Mouse (Mus musculus) ES-Bruce4 (cell line): Measurements from ENCODE around the gene A3galt2. TPM values are rescaled to one million over a fixed set of nuclear protein-coding genes. Genes with fewer than 3 reads are reported as not detected.

ENCODE experiments used
- H3K27ac ChIP-seq: 2 replicates; pipeline ENCODE4 v1.5.1; 2012; ENCODE audit warnings: low read length, inconsistent platforms; ENCODE audit not compliant: insufficient read depth
- H3K27me3 ChIP-seq: 2 replicates; pipeline ENCODE4 v1.6.1; 2012; ENCODE audit warnings: mild to moderate bottlenecking, low read length, inconsistent platforms; ENCODE audit not compliant: control insufficient read depth, poor library complexity, insufficient read depth, severe bottlenecking
- H3K36me3 ChIP-seq: 2 replicates; pipeline ENCODE4 v1.6.1; 2012; ENCODE audit warnings: inconsistent platforms, mild to moderate bottlenecking, low read length, moderate library complexity; ENCODE audit not compliant: control insufficient read depth, poor library complexity, insufficient read depth, severe bottlenecking
- H3K4me1 ChIP-seq: one replicate; pipeline ENCODE4 v1.8.1; 2011; ENCODE audit warnings: low read length; ENCODE audit not compliant: control insufficient read depth, insufficient read depth
- H3K4me3 ChIP-seq: 2 replicates; pipeline ENCODE4 v1.5.1; 2011; ENCODE audit warnings: low read depth, mild to moderate bottlenecking, low read length
- H3K9ac ChIP-seq: 2 replicates; pipeline ENCODE4 v1.6.1; 2012; ENCODE audit warnings: low read depth, mild to moderate bottlenecking, inconsistent platforms; ENCODE audit not compliant: poor library complexity, severe bottlenecking
- H3K9me3 ChIP-seq: replicated peaks from 2 replicates; pipeline ENCODE4 v1.6.1; 2012; ENCODE audit warnings: mild to moderate bottlenecking, low read length, inconsistent platforms; ENCODE audit not compliant: control insufficient read depth, poor library complexity, insufficient read depth, severe bottlenecking
- CTCF ChIP-seq: IDR thresholded peaks from one replicate; pipeline ENCODE4 v1.8.1; 2011; ENCODE audit warnings: low read depth, low read length
- EP300 ChIP-seq: IDR thresholded peaks from 2 replicates; pipeline ENCODE4 v1.6.1; 2011; ENCODE audit warnings: low read depth, low read length; ENCODE audit not compliant: insufficient read depth
- POLR2A ChIP-seq: IDR thresholded peaks from one replicate; pipeline ENCODE4 v1.8.1; 2011; ENCODE audit warnings: low read length; ENCODE audit not compliant: insufficient read depth
- polyA plus RNA-seq: library from polyadenylated mRNA; stranded (reverse); fragments of >200 nt; gene quantifications from 2 replicates; pipeline ENCODE4 v1.2.4, GENCODE M21; 2011; ENCODE audit warnings: low read depth; ENCODE audit not compliant: missing spikeins, insufficient read depth, insufficient read length

A3galt2 gene
- polyA plus RNA-seq, 1 experiment, result not detected

- no peak overlapping the region for H3K27ac ChIP-seq
Observed at GRCm38 (mm10) chr4:128724059-128724458, 31.1 kb upstream of the A3galt2 start.

GRCm38 (mm10) chr4:128727019-128727720, 28.0 kb upstream of the A3galt2 start:
- H3K36me3 ChIP-seq, result no peaks in the 10 kb centered on the region
- H3K27me3 ChIP-seq, result no peaks in the 10 kb centered on the region
- H3K9me3 ChIP-seq, result no peaks in the 10 kb centered on the region
- TF ChIP-seq CTCF, result no peak
- H3K9ac ChIP-seq, result peak overlapping the region; percentile 94
- no peak overlapping the region for H3K27ac ChIP-seq
- peak overlapping the region; percentile 91 for H3K4me3 ChIP-seq
- H3K4me1 ChIP-seq, result no peaks in the 10 kb centered on the region

More at GRCm38 (mm10) chr4:128724059-128724458, 31.1 kb upstream of the A3galt2 start:
- Histone ChIP-seq H3K4me3 (no peak overlapping the region), H3K36me3 (no peaks in the 10 kb centered on the region), H3K4me1 (no peaks in the 10 kb centered on the region), H3K27me3 (no peaks in the 10 kb centered on the region), H3K9me3 (no peaks in the 10 kb centered on the region), H3K9ac (no peak overlapping the region)
- no peak for TF ChIP-seq EP300
- TF ChIP-seq POLR2A, result no peak

- no peaks in the 10 kb centered on the region for H3K4me1 ChIP-seq
- no peak overlapping the region for H3K27ac ChIP-seq
- no peak for TF ChIP-seq CTCF
- no peak for TF ChIP-seq POLR2A
- no peak for TF ChIP-seq EP300
- peak overlapping the region; percentile 94 for H3K9ac ChIP-seq
- no peaks in the 10 kb centered on the region for H3K27me3 ChIP-seq
- peak overlapping the region; percentile 79 for H3K4me3 ChIP-seq
- no peaks in the 10 kb centered on the region for H3K36me3 ChIP-seq
- no peaks in the 10 kb centered on the region for H3K9me3 ChIP-seq
Observed at GRCm38 (mm10) chr4:128727721-128728430, 27.3 kb upstream of the A3galt2 start.

- no peak for TF ChIP-seq CTCF
- TF ChIP-seq POLR2A, result no peak
- no peak for TF ChIP-seq EP300
- Histone ChIP-seq H3K27ac (no peak overlapping the region), H3K9me3 (no peaks in the 10 kb centered on the region), H3K36me3 (no peaks in the 10 kb centered on the region), H3K4me1 (no peaks in the 10 kb centered on the region), H3K9ac (peak overlapping the region; percentile 94), H3K27me3 (no peaks in the 10 kb centered on the region), H3K4me3 (peak overlapping the region; percentile 79)
Observed at GRCm38 (mm10) chr4:128728431-128728851, 26.7 kb upstream of the A3galt2 start.

- H3K27me3 ChIP-seq, result no peaks in the 10 kb centered on the region
- no peak overlapping the region for H3K4me3 ChIP-seq
- no peaks in the 10 kb centered on the region for H3K9me3 ChIP-seq
- H3K9ac ChIP-seq, result no peak overlapping the region
- no peaks in the 10 kb centered on the region for H3K36me3 ChIP-seq
- H3K4me1 ChIP-seq, result peaks cover 3% of the 10 kb centered on the region
- no peak overlapping the region for H3K27ac ChIP-seq
- TF ChIP-seq POLR2A, result no peak
- no peak for TF ChIP-seq EP300
- TF ChIP-seq CTCF, result no peak
Observed at GRCm38 (mm10) chr4:128729033-128729708, 26.0 kb upstream of the A3galt2 start.

GRCm38 (mm10) chr4:128729709-128730037, 25.5 kb upstream of the A3galt2 start:
- no peak overlapping the region for H3K4me3 ChIP-seq
- no peaks in the 10 kb centered on the region for H3K36me3 ChIP-seq
- TF ChIP-seq POLR2A, result no peak
- no peak for TF ChIP-seq EP300
- TF ChIP-seq CTCF, result no peak
- no peaks in the 10 kb centered on the region for H3K9me3 ChIP-seq
- peaks cover 3% of the 10 kb centered on the region for H3K4me1 ChIP-seq
- H3K27ac ChIP-seq, result no peak overlapping the region
- no peak overlapping the region for H3K9ac ChIP-seq
- no peaks in the 10 kb centered on the region for H3K27me3 ChIP-seq
